Mouse (Mus musculus) intestine, embryonic 16.5 days (tissue): ENCODE data around the gene Syne2. TPM values are rescaled to one million over a fixed set of nuclear protein-coding genes. Genes with fewer than 3 reads are reported as not detected.
"Not testable (repeated sequence)": the region's sequence is repeated elsewhere in the genome, so short reads cannot be mapped to it uniquely, and the experiment has no call there.

Experiments used
- ATAC-seq: fragments of 200-750 bp; cut with Nextera tagmentation; 2 replicates; pipeline ENCODE4 v1.8.0; 2017; ENCODE audit warnings: moderate TSS enrichment, moderate library complexity
- H3K27ac ChIP-seq: fragments of 300-500 bp; sonication (generic); 2 replicates; pipeline ENCODE4 v1.5.1; 2014; ENCODE audit warnings: mild to moderate bottlenecking, low read length
- H3K27me3 ChIP-seq: fragments of 300-500 bp; sonication (generic); replicated peaks from 2 replicates; pipeline ENCODE4 v1.6.1; 2014; ENCODE audit warnings: low read length, control low read depth, mixed read lengths; ENCODE audit not compliant: control insufficient read depth, insufficient read depth
- H3K36me3 ChIP-seq: fragments of 300-500 bp; sonication (generic); 2 replicates; pipeline ENCODE4 v1.6.1; 2014; ENCODE audit warnings: low read length, control low read depth; ENCODE audit not compliant: control insufficient read depth, insufficient read depth
- H3K4me1 ChIP-seq: fragments of 300-500 bp; sonication (generic); 2 replicates; pipeline ENCODE4 v1.6.1; 2014; ENCODE audit warnings: low read length, control low read depth, mixed read lengths; ENCODE audit not compliant: control insufficient read depth, insufficient read depth
- H3K4me2 ChIP-seq: fragments of 300-500 bp; sonication (generic); 2 replicates; pipeline ENCODE4 v1.6.1; 2014; ENCODE audit warnings: low read depth, low read length, control low read depth
- H3K4me3 ChIP-seq: fragments of 300-500 bp; sonication (generic); 2 replicates; pipeline ENCODE4 v1.5.1; 2014; ENCODE audit warnings: mild to moderate bottlenecking, low read length
- H3K9ac ChIP-seq: fragments of 300-500 bp; sonication (generic); 2 replicates; pipeline ENCODE4 v1.6.1; 2014; ENCODE audit warnings: low read depth, low read length
- H3K9me3 ChIP-seq: fragments of 300-500 bp; sonication (generic); 2 replicates; pipeline ENCODE4 v1.6.1; 2016; ENCODE audit warnings: low read length, control low read depth; ENCODE audit not compliant: control insufficient read depth
- WGBS: fragments of 180-500 bp; shearing (Covaris S2); extraction: QIAGEN DNeasy Blood & Tissue Kit; methylation state at CpG from one replicate; pipeline ENCODE4 v1.1.7; 2014; 5-methylcytosine and 5-hydroxymethylcytosine counted together
- polyA plus RNA-seq: library from polyadenylated mRNA; unstranded; fragments of >200 nt; fragmentation: Nextera tagmentation; extraction: Ambion mirVana; gene quantifications from 2 replicates; pipeline ENCODE4 v1.2.1, GENCODE M21; 2015

Gene Syne2
- 26.1 and 28.4 TPM in 2 replicates for polyA plus RNA-seq

GRCm38 (mm10) chr12:75817959-75818452 lies at the start of gene Syne2:
TSS of gene Syne2 (plus strand) at chr12:75818134.
- under 1% methylated on average over 44 of the region's 54 CpGs for WGBS
- no peaks in the 10 kb centered on the region for H3K36me3 ChIP-seq
- peak within 1 kb of the TSS; percentile 83 for H3K4me3 ChIP-seq
- peak within 1 kb of the TSS; percentile 97 for H3K4me2 ChIP-seq
- peak within 1 kb of the TSS; percentile 58 for H3K27ac ChIP-seq
- peak within 1 kb of the TSS; percentile 82 for H3K9ac ChIP-seq
- no peaks in the 10 kb centered on the region for H3K9me3 ChIP-seq
- ATAC-seq = peak; percentile 97
- no peaks in the 10 kb centered on the region for H3K27me3 ChIP-seq
- peaks cover 16% of the 10 kb centered on the region; the same call in 1 of the 2 replicates for H3K4me1 ChIP-seq

GRCm38 (mm10) chr12:75771410-75771809 lies 46.5 kb upstream of the Syne2 start:
- WGBS = 26% methylated on average over 3 of the region's 3 CpGs
- ATAC-seq = peak; percentile 81; the same call in 1 of the 2 replicates

GRCm38 (mm10) chr12:75772424-75773034 lies 45.4 kb upstream of the Syne2 start:
- H3K4me2 ChIP-seq = no peak overlapping the region
- peak; percentile 52 for ATAC-seq
- no peak overlapping the region for H3K27ac ChIP-seq
- 28% methylated on average over 3 of the region's 3 CpGs for WGBS
- H3K27me3 ChIP-seq = no peaks in the 10 kb centered on the region
- H3K9me3 ChIP-seq = no peaks in the 10 kb centered on the region
- no peak overlapping the region for H3K9ac ChIP-seq
- H3K4me3 ChIP-seq = no peak overlapping the region
- no peaks in the 10 kb centered on the region for H3K4me1 ChIP-seq
- no peaks in the 10 kb centered on the region for H3K36me3 ChIP-seq

More at GRCm38 (mm10) chr12:75771410-75771809, 46.5 kb upstream of the Syne2 start:
- Histone ChIP-seq H3K4me3 (no peak overlapping the region), H3K9ac (no peak overlapping the region), H3K4me1 (peaks cover 6% of the 10 kb centered on the region; the same call in 1 of the 2 replicates), H3K4me2 (no peak overlapping the region), H3K27ac (no peak overlapping the region), H3K36me3 (no peaks in the 10 kb centered on the region), H3K9me3 (no peaks in the 10 kb centered on the region), H3K27me3 (no peaks in the 10 kb centered on the region)

GRCm38 (mm10) chr12:75781445-75781844 lies 36.5 kb upstream of the Syne2 start:
- no peaks in the 10 kb centered on the region for H3K9me3 ChIP-seq
- no peak overlapping the region for H3K27ac ChIP-seq
- H3K36me3 ChIP-seq = no peaks in the 10 kb centered on the region
- H3K4me2 ChIP-seq = no peak overlapping the region
- no peak for ATAC-seq
- H3K9ac ChIP-seq = no peak overlapping the region
- no peak overlapping the region for H3K4me3 ChIP-seq
- no peaks in the 10 kb centered on the region for H3K4me1 ChIP-seq
- H3K27me3 ChIP-seq = no peaks in the 10 kb centered on the region

GRCm38 (mm10) chr12:75781995-75782394 lies 35.9 kb upstream of the Syne2 start:
- Histone ChIP-seq H3K36me3 (no peaks in the 10 kb centered on the region), H3K9me3 (no peaks in the 10 kb centered on the region), H3K4me1 (no peaks in the 10 kb centered on the region), H3K9ac (no peak overlapping the region), H3K27ac (no peak overlapping the region), H3K4me3 (no peak overlapping the region), H3K4me2 (no peak overlapping the region), H3K27me3 (no peaks in the 10 kb centered on the region)
- ATAC-seq = no peak
- 84% methylated on average over 7 of the region's 7 CpGs for WGBS

- ATAC-seq = no peak
- no peaks in the 10 kb centered on the region for H3K36me3 ChIP-seq
- no peaks in the 10 kb centered on the region for H3K9me3 ChIP-seq
- H3K9ac ChIP-seq = no peak overlapping the region
- H3K27ac ChIP-seq = no peak overlapping the region
- WGBS = 85% methylated on average over 2 of the region's 2 CpGs
- no peaks in the 10 kb centered on the region for H3K4me1 ChIP-seq
- no peaks in the 10 kb centered on the region for H3K27me3 ChIP-seq
- no peak overlapping the region for H3K4me3 ChIP-seq
- H3K4me2 ChIP-seq = no peak overlapping the region
These were observed 33.6 kb upstream of the Syne2 start for GRCm38 (mm10) chr12:75784271-75784751.

- H3K4me1 ChIP-seq, H3K36me3 ChIP-seq, H3K9me3 ChIP-seq, H3K4me2 ChIP-seq, H3K27me3 ChIP-seq, H3K4me3 ChIP-seq, ATAC-seq, H3K27ac ChIP-seq, H3K9ac ChIP-seq: not testable (repeated sequence)
- WGBS = 0% methylated on average over 2 of the region's 2 CpGs
These were observed 31.3 kb upstream of the Syne2 start for GRCm38 (mm10) chr12:75786681-75787080.

GRCm38 (mm10) chr12:75789451-75789850 lies 28.5 kb upstream of the Syne2 start:
- 54% methylated on average over 4 of the region's 4 CpGs for WGBS
- ATAC-seq = no peak
- H3K27me3 ChIP-seq = no peaks in the 10 kb centered on the region

GRCm38 (mm10) chr12:75794527-75794926 lies 23.4 kb upstream of the Syne2 start:
- Histone ChIP-seq H3K9me3 (no peaks in the 10 kb centered on the region), H3K9ac (no peak overlapping the region), H3K27me3 (no peaks in the 10 kb centered on the region), H3K4me3 (no peak overlapping the region), H3K27ac (no peak overlapping the region), H3K4me1 (no peaks in the 10 kb centered on the region), H3K4me2 (no peak overlapping the region), H3K36me3 (no peaks in the 10 kb centered on the region)
- WGBS = 63% methylated on average over 4 of the region's 4 CpGs
- ATAC-seq = no peak

More at GRCm38 (mm10) chr12:75789451-75789850, 28.5 kb upstream of the Syne2 start:
- H3K36me3 ChIP-seq = no peaks in the 10 kb centered on the region
- no peaks in the 10 kb centered on the region for H3K9me3 ChIP-seq
- H3K4me2 ChIP-seq = no peak overlapping the region
- no peak overlapping the region for H3K4me3 ChIP-seq
- no peaks in the 10 kb centered on the region for H3K4me1 ChIP-seq
- no peak overlapping the region for H3K27ac ChIP-seq
- H3K9ac ChIP-seq = no peak overlapping the region
